Mouse (Mus musculus): ENCODE results near the gene Ikzf4.

Ikzf4 gene

GRCm38 (mm10) chr10:128612433-128613153 lies 33.2 kb downstream of the Ikzf4 start:
- peak; percentile 74 for DNase-seq (ENCODE audit: extremely low spot score)

GRCm38 (mm10) chr10:128606483-128606882 lies 39.3 kb downstream of the Ikzf4 start:
- no peak for DNase-seq (ENCODE audit: extremely low spot score)

- DNase-seq (ENCODE audit: extremely low spot score) = no peak
Measured at GRCm38 (mm10) chr10:128602470-128603128, 43.2 kb downstream of the Ikzf4 start.

DNA sequence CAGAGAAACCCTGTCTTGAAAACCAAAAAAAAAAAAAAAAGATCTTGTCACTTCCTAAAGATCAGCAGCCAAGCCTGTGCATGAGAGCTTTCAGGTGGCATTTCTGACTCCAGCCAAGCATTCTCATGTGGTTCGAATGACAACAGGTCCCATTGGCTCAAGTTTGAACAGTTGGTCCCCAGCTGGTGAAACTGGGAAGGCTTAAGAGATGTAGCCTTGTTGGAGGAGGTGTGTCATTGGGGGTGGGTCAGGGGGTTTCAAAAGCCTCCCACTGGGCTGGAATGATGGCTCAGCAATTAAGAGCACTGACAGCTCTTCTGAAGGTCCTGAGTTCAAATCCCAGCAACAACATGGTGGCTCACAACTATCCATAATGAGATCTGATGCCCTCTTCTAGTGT lies 44.3 kb downstream of the Ikzf4 start:
- DNase-seq (ENCODE audit: extremely low spot score) = no peak

- no peak for DNase-seq (ENCODE audit: extremely low spot score)
Measured at GRCm38 (mm10) chr10:128598476-128598875, 47.3 kb downstream of the Ikzf4 start.

- DNase-seq (ENCODE audit: extremely low spot score) = no peak
Measured at GRCm38 (mm10) chr10:128592797-128593196, 53.0 kb downstream of the Ikzf4 start.

GRCm38 (mm10) chr10:128591436-128591835 lies 54.4 kb downstream of the Ikzf4 start:
- no peak for DNase-seq (ENCODE audit: extremely low spot score)

- DNase-seq (ENCODE audit: extremely low spot score) = peak; percentile 81
Measured at GRCm38 (mm10) chr10:128590193-128590690, 55.5 kb downstream of the Ikzf4 start.

DNA sequence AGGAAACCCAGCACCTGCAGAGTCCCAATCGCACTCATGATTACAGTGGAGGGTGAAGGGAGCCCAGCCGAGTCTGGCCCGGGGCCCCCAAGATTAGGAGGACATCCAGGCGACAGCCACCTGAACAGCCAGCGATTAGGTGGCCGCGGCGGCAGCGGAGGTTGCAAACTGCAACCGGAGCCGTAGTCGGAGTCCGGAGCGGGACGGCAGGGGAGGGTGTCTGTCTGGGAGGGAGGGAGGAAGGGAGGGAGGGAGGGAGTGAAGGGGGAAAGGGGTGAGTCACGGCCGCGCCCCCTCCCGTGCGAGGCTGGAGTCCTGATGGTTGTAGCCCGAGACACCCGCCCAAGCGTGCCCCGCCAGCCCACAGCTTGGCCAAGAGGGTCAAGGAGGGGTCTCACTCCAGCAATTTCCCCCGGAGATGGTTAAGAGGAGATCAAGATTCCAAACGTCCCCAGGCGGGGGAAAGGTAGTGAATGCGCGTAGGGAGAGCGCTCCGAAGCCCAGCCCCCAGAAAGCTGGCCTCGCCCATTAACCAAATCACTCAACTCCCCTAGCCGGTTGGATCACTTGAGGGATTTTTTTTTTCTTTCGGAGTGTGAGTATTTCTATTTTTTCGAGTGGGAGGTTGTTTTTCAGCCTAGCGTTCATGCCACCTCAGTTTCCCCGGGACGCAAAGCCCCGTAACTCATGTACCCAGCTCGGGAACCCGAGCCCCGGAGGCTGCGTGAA lies 56.2 kb downstream of the Ikzf4 start, which contains the start of gene Erbb3:
Gene Erbb3, minus strand, starts transcription at position 189 of the 729 bp plus-strand sequence.
- DNase-seq (ENCODE audit: extremely low spot score) = peak; percentile 70

GRCm38 (mm10) chr10:128588775-128589463 lies 56.9 kb downstream of the Ikzf4 start:
- DNase-seq (ENCODE audit: extremely low spot score) = peak; percentile 15

GRCm38 (mm10) chr10:128588136-128588535 lies 57.7 kb downstream of the Ikzf4 start:
- DNase-seq (ENCODE audit: extremely low spot score) = no peak

GRCm38 (mm10) chr10:128587697-128588096 lies 58.1 kb downstream of the Ikzf4 start:
- no peak for DNase-seq (ENCODE audit: extremely low spot score)

DNA sequence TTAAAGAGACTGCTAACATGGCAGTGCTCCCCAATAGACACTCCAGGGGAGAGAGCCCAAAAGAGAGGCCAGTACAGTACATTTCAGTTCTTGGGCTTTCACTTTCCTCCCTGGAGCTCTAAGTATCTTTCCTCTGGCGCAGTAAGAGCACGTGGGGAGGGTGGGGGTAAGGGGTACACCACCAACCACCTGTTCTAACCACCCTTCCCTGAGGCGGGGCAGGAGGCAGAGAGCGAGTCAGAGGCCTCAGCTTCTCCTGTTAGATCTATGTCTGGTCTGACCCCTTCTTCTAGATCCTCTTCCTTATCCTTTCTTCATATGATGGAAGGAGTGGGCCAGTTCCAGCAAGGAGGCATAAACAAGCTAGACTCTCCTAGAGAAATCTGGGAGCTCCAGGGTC lies 58.7 kb downstream of the Ikzf4 start:
- no peak for DNase-seq (ENCODE audit: extremely low spot score)

DNA sequence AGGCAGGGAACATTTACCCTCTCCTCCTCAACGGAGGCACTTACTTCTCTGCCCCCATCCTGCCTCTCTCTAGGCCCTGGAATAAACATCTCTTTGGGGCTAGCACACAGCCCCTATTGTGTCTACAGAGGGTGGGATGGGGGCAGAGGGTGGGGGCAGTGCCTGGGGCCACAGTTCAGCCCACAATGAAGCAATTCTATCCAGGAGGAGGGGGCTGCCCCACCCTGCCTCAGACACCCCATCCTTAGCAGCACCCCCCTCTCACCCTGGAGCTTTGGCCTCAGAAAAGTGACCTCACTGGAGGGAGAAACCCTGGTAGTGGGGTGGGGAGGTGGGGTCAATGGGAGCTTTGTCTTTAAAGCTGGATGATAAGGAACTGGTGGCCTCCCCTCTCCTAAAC lies 59.2 kb downstream of the Ikzf4 start:
- DNase-seq (ENCODE audit: extremely low spot score) = no peak

DNA sequence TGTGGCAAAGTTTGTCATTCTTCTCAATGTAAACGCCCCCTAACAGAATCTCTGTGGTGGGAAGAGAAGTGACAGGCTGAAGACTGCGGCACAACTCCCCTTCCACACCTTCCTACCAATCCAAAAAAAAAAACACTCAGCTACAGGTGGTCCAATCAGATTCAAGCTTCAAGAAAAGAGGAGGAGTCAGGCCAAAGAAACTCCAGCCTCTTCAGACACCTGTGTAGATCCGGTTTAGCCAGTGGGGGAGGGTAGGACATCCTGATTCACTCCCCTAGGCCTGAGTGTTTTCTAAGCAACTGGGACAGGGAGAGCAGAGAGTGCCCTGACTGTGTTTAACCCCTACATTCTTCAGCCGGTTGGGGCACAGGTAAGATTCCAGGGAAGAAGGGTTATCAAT lies 61.4 kb downstream of the Ikzf4 start:
- DNase-seq (ENCODE audit: extremely low spot score) = peak; percentile 14

- DNase-seq (ENCODE audit: extremely low spot score) = no peak
Measured at GRCm38 (mm10) chr10:128583644-128584043, 62.1 kb downstream of the Ikzf4 start.
